Mouse (Mus musculus) forebrain, embryonic 11.5 days (tissue): ENCODE results near the gene Gm49711. TPM values are rescaled to one million over a fixed set of nuclear protein-coding genes. Genes with fewer than 3 reads are reported as not detected.

Experiments used
- ATAC-seq: fragments of 200-750 bp; cut with Nextera tagmentation; replicated peaks from 2 replicates; pipeline ENCODE4 v1.8.0; 2017; ENCODE audit warnings: moderate TSS enrichment; ENCODE audit not compliant: low FRiP score
- DNase-seq: peaks from one replicate; pipeline ENCODE4 v3.0.0-alpha.2; 2017; ENCODE audit warnings: low spot score
- H3K27ac ChIP-seq: fragments of 300-500 bp; sonication (generic); 2 replicates; pipeline ENCODE4 v1.5.1; 2014; ENCODE audit warnings: low read depth, low read length
- H3K27me3 ChIP-seq: fragments of 300-500 bp; sonication (generic); 2 replicates; pipeline ENCODE4 v1.6.1; 2014; ENCODE audit warnings: mild to moderate bottlenecking, low read length, mixed read lengths; ENCODE audit not compliant: control insufficient read depth, insufficient read depth
- H3K36me3 ChIP-seq: fragments of 300-500 bp; sonication (generic); 2 replicates; pipeline ENCODE4 v1.6.1; 2014; ENCODE audit warnings: mild to moderate bottlenecking, low read length, moderate library complexity, mixed read lengths; ENCODE audit not compliant: control insufficient read depth, insufficient read depth
- H3K4me1 ChIP-seq: fragments of 300-500 bp; sonication (generic); replicated peaks from 2 replicates; pipeline ENCODE4 v1.6.1; 2014; ENCODE audit warnings: low read length, mixed read lengths; ENCODE audit not compliant: control insufficient read depth, insufficient read depth
- H3K4me2 ChIP-seq: fragments of 300-500 bp; sonication (generic); 2 replicates; pipeline ENCODE4 v1.6.1; 2014; ENCODE audit warnings: low read depth, mild to moderate bottlenecking, low read length, moderate library complexity, mixed read lengths; ENCODE audit not compliant: severe bottlenecking
- H3K4me3 ChIP-seq: fragments of 300-500 bp; sonication (generic); 2 replicates; pipeline ENCODE4 v1.5.1; 2014; ENCODE audit warnings: low read depth, low read length
- H3K9ac ChIP-seq: fragments of 300-500 bp; sonication (generic); 2 replicates; pipeline ENCODE4 v1.6.1; 2014; ENCODE audit warnings: low read length
- H3K9me3 ChIP-seq: fragments of 300-500 bp; sonication (generic); 2 replicates; pipeline ENCODE4 v1.6.1; 2016; ENCODE audit warnings: low read length, mixed read lengths; ENCODE audit not compliant: control insufficient read depth
- WGBS: fragments of 180-500 bp; shearing (Covaris S2); extraction: QIAGEN DNeasy Blood & Tissue Kit; methylation state at CpG from one replicate; pipeline ENCODE4 v1.1.7; 2014; 5-methylcytosine and 5-hydroxymethylcytosine counted together
- polyA plus RNA-seq: library from polyadenylated mRNA; unstranded; fragments of >200 nt; fragmentation: Nextera tagmentation; extraction: Ambion mirVana; gene quantifications from 2 replicates; pipeline ENCODE4 v1.2.1, GENCODE M21; 2014

Gene Gm49711
- polyA plus RNA-seq, 1 experiment from 2014 or later, result 0.17 TPM

- H3K9ac ChIP-seq, result peak overlapping the region; percentile 80
- H3K27me3 ChIP-seq, result no peaks in the 10 kb centered on the region
- H3K4me3 ChIP-seq, result peak overlapping the region; percentile 88
- H3K4me2 ChIP-seq, result peak overlapping the region; percentile 90
- peak; percentile 43 for ATAC-seq
- DNase-seq, result no peak
- no peaks in the 10 kb centered on the region; the same call in 1 of the 2 replicates for H3K9me3 ChIP-seq
- H3K36me3 ChIP-seq, result peaks cover 3% of the 10 kb centered on the region; the same call in 1 of the 2 replicates
- H3K4me1 ChIP-seq, result peaks cover 2% of the 10 kb centered on the region; the same call in 1 of the 2 replicates
- H3K27ac ChIP-seq, result 0 out of 2 replicates have a peak overlapping the region, but pooled peaks have one; percentile 50
- WGBS, result 2% methylated on average over 59 of the region's 63 CpGs
Measured at GRCm38 (mm10) chr16:92058644-92059620, 816 bp downstream of the Gm49711 start.

DNA sequence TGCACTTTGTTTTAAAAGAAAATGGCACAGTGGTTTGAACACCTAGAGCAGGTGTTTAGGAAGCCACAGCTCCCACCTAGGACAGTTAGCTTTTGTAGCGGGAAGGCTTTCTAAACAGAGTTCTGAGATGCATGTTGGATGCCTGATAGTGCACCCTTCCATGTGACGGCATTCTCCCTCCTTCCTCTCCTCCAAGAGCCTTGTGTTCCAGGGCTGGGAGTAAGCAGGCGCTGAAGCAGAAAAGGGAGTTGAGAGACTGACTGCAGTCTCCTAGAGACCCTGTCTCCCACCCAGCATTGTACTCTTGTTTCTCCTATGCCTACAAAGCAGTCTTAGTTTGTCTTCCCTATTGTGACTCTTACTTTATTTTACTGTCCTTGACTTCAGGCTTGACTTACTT is 2.1 kb downstream of the Gm49711 start:
- Histone ChIP-seq H3K9ac (no peak overlapping the region), H3K36me3 (peaks cover 3% of the 10 kb centered on the region; the same call in 1 of the 2 replicates), H3K27ac (no peak overlapping the region), H3K27me3 (no peaks in the 10 kb centered on the region), H3K9me3 (no peaks in the 10 kb centered on the region), H3K4me3 (no peak overlapping the region), H3K4me2 (no peak overlapping the region), H3K4me1 (peaks cover 2% of the 10 kb centered on the region; the same call in 1 of the 2 replicates)
- DNase-seq (no peak), ATAC-seq (no peak)
- WGBS, result 83% methylated on average over 3 of the region's 3 CpGs

- Histone ChIP-seq H3K4me1 (peaks cover 2% of the 10 kb centered on the region; the same call in 1 of the 2 replicates), H3K9me3 (no peaks in the 10 kb centered on the region), H3K36me3 (peaks cover 3% of the 10 kb centered on the region; the same call in 1 of the 2 replicates), H3K27me3 (no peaks in the 10 kb centered on the region), H3K4me2 (no peak overlapping the region), H3K27ac (no peak overlapping the region), H3K9ac (no peak overlapping the region), H3K4me3 (no peak overlapping the region)
- 93% methylated on average over 7 of the region's 7 CpGs for WGBS
- DNase-seq, result no peak
- ATAC-seq, result no peak
Measured at GRCm38 (mm10) chr16:92061586-92061985, 3.5 kb downstream of the Gm49711 start.

GRCm38 (mm10) chr16:92062832-92063231 is 4.7 kb downstream of the Gm49711 start:
- H3K27ac ChIP-seq, result no peak overlapping the region
- WGBS, result 97% methylated on average over 1 of the region's 1 CpGs
- no peaks in the 10 kb centered on the region for H3K9me3 ChIP-seq
- no peak overlapping the region for H3K9ac ChIP-seq
- no peaks in the 10 kb centered on the region for H3K27me3 ChIP-seq
- H3K36me3 ChIP-seq, result peaks cover 3% of the 10 kb centered on the region; the same call in 1 of the 2 replicates
- DNase-seq (no peak), ATAC-seq (no peak)
- no peak overlapping the region for H3K4me2 ChIP-seq
- H3K4me1 ChIP-seq, result 0 out of 2 replicates have a peak, but pooled peaks cover 2% of the 10 kb centered on the region
- H3K4me3 ChIP-seq, result no peak overlapping the region

GRCm38 (mm10) chr16:92064801-92065200 is 6.7 kb downstream of the Gm49711 start:
- Histone ChIP-seq H3K27me3 (no peaks in the 10 kb centered on the region), H3K4me2 (no peak overlapping the region), H3K27ac (no peak overlapping the region), H3K4me1 (no peaks in the 10 kb centered on the region), H3K9me3 (no peaks in the 10 kb centered on the region), H3K36me3 (peaks cover 3% of the 10 kb centered on the region; the same call in 1 of the 2 replicates), H3K9ac (no peak overlapping the region), H3K4me3 (no peak overlapping the region)
- WGBS, result 91% methylated on average over 2 of the region's 2 CpGs
- DNase-seq, result no peak
- ATAC-seq, result no peak

- H3K36me3 ChIP-seq, result no peaks in the 10 kb centered on the region
- H3K4me1 ChIP-seq, result no peaks in the 10 kb centered on the region
- no peak for ATAC-seq
- no peaks in the 10 kb centered on the region for H3K9me3 ChIP-seq
- no peak overlapping the region for H3K27ac ChIP-seq
- 94% methylated on average over 8 of the region's 8 CpGs for WGBS
- DNase-seq, result no peak
- no peak overlapping the region for H3K4me2 ChIP-seq
- no peaks in the 10 kb centered on the region for H3K27me3 ChIP-seq
- no peak overlapping the region for H3K9ac ChIP-seq
- no peak overlapping the region for H3K4me3 ChIP-seq
Measured at GRCm38 (mm10) chr16:92070338-92070737, 12.2 kb downstream of the Gm49711 start.

GRCm38 (mm10) chr16:92076797-92077196 is 18.7 kb downstream of the Gm49711 start:
- H3K9me3 ChIP-seq, result no peaks in the 10 kb centered on the region
- 96% methylated on average over 8 of the region's 8 CpGs for whole genome bisulfite sequencing
- H3K36me3 ChIP-seq, result peaks cover 7% of the 10 kb centered on the region; the same call in 1 of the 2 replicates
- ATAC-seq (no peak), DNase-seq (no peak)
- no peaks in the 10 kb centered on the region for H3K4me1 ChIP-seq
- H3K27ac ChIP-seq, result no peak overlapping the region
- no peak overlapping the region for H3K4me2 ChIP-seq
- no peaks in the 10 kb centered on the region for H3K27me3 ChIP-seq
- H3K4me3 ChIP-seq, result no peak overlapping the region
- no peak overlapping the region for H3K9ac ChIP-seq

- DNase-seq, result no peak
- H3K9ac ChIP-seq, result no peak overlapping the region
- WGBS, result 92% methylated on average over 10 of the region's 10 CpGs
Measured at GRCm38 (mm10) chr16:92083771-92084453, 25.8 kb downstream of the Gm49711 start.

More at GRCm38 (mm10) chr16:92083771-92084453, 25.8 kb downstream of the Gm49711 start:
- Histone ChIP-seq H3K4me3 (no peak overlapping the region), H3K9me3 (no peaks in the 10 kb centered on the region), H3K4me2 (no peak overlapping the region), H3K27ac (no peak overlapping the region), H3K27me3 (no peaks in the 10 kb centered on the region), H3K4me1 (no peaks in the 10 kb centered on the region), H3K36me3 (no peaks in the 10 kb centered on the region)
- ATAC-seq, result no peak
